Mouse (Mus musculus) heart, embryonic 14.5 days (tissue): ENCODE results near the gene Ddx25. TPM values are rescaled to one million over a fixed set of nuclear protein-coding genes. Genes with fewer than 3 reads are reported as not detected.
A peak's percentile ranks its signal among the peaks of the same experiment; 100 is the strongest.

Source experiments
- ATAC-seq: fragments of 200-750 bp; cut with Nextera tagmentation; 2 replicates; pipeline ENCODE4 v1.8.0; 2017; ENCODE audit warnings: low read depth, moderate TSS enrichment; ENCODE audit not compliant: insufficient number of reproducible peaks, insufficient read depth, low FRiP score
- H3K27ac ChIP-seq, 2 experiments: fragments of 200-500 bp in 1 of 2; fragments of 300-500 bp in 1 of 2; sonication (generic) in 1 of 2; replicated peaks in 1 of 2; 2 replicates each; pipeline ENCODE4 v1.5.1; 2012 to 2014; ENCODE audit warnings: low read depth in 2 of 2, low read length in 2 of 2, control low read depth in 1 of 2, mild to moderate bottlenecking in 1 of 2, mixed read lengths in 1 of 2; ENCODE audit not compliant: control insufficient read depth in 1 of 2, insufficient read depth in 1 of 2
- H3K27me3 ChIP-seq: fragments of 300-500 bp; sonication (generic); 2 replicates; pipeline ENCODE4 v1.6.1; 2014; ENCODE audit warnings: mild to moderate bottlenecking, low read length, control low read depth; ENCODE audit not compliant: control insufficient read depth, insufficient read depth
- H3K36me3 ChIP-seq: fragments of 300-500 bp; sonication (generic); 2 replicates; pipeline ENCODE4 v1.6.1; 2014; ENCODE audit warnings: mild to moderate bottlenecking, control low read depth, low read length, mixed read lengths; ENCODE audit not compliant: control insufficient read depth, insufficient read depth
- H3K4me1 ChIP-seq, 2 experiments: fragments of 200-500 bp in 1 of 2; fragments of 300-500 bp in 1 of 2; sonication (generic) in 1 of 2; 2 replicates each; pipeline ENCODE4 v1.6.1; 2012 to 2014; ENCODE audit warnings: low read length in 2 of 2, control low read depth in 1 of 2, mixed read lengths in 1 of 2; ENCODE audit not compliant: control insufficient read depth in 2 of 2, insufficient read depth in 2 of 2
- H3K4me2 ChIP-seq: fragments of 300-500 bp; sonication (generic); 2 replicates; pipeline ENCODE4 v1.6.1; 2014; ENCODE audit warnings: mild to moderate bottlenecking, low read length
- H3K4me3 ChIP-seq, 2 experiments: fragments of 200-500 bp in 1 of 2; fragments of 300-500 bp in 1 of 2; sonication (generic) in 1 of 2; 2 replicates each; pipeline ENCODE4 v1.5.1; 2012 to 2014; ENCODE audit warnings: low read length in 2 of 2, mild to moderate bottlenecking in 2 of 2, control low read depth in 1 of 2, low read depth in 1 of 2, moderate library complexity in 1 of 2; ENCODE audit not compliant: control insufficient read depth in 1 of 2, insufficient read depth in 1 of 2
- H3K9ac ChIP-seq: fragments of 300-500 bp; sonication (generic); 2 replicates; pipeline ENCODE4 v1.6.1; 2014; ENCODE audit warnings: mild to moderate bottlenecking, low read length
- H3K9me3 ChIP-seq: fragments of 300-500 bp; sonication (generic); 2 replicates; pipeline ENCODE4 v1.6.1; 2016; ENCODE audit warnings: low read length, control low read depth; ENCODE audit not compliant: control insufficient read depth
- WGBS: fragments of 180-500 bp; shearing (Covaris S2); extraction: QIAGEN DNeasy Blood & Tissue Kit; methylation state at CpG from one replicate; pipeline ENCODE4 v1.1.7; 2014; 5-methylcytosine and 5-hydroxymethylcytosine counted together
- polyA plus RNA-seq: library from polyadenylated mRNA; unstranded; fragments of >200 nt; fragmentation: Nextera tagmentation; extraction: Ambion mirVana; gene quantifications from 2 replicates; pipeline ENCODE4 v1.2.1, GENCODE M21; 2014

The Ddx25 gene
- polyA plus RNA-seq, 1 experiment from 2014 or later, result 0.89 TPM

DNA sequence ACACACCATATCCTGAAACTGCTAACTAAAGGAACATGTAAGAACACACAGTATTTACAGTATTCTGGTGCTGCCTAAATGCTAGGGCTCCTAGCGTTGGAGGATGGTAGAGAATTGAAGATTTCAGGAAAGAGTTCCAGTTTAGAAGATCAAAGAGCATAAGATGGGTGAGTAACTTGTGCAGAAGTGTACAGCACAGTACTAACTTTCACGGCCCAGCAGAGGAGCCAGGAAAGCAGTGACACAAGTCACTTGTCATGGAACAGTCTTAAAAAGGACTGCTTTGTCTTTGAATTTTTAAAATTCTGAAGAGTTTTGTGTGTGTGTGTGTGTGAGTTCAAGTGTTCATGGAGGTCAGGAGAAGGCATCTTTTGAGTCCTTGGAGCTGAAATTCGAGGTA, 9.7 kb upstream of the Ddx25 start:
- H3K4me3 ChIP-seq, result no peak overlapping the region
- ATAC-seq, result no peak
- peaks cover 0 to 19% of the 10 kb centered on the region in 2 experiments; a peak in 2 of 4 replicates for H3K4me1 ChIP-seq
- WGBS, result 81% methylated on average over 3 of the region's 3 CpGs
- H3K27me3 ChIP-seq, result no peaks in the 10 kb centered on the region
- no peak overlapping the region for H3K4me2 ChIP-seq
- no peak overlapping the region for H3K27ac ChIP-seq
- no peaks in the 10 kb centered on the region for H3K9me3 ChIP-seq
- H3K36me3 ChIP-seq, result peaks cover 42% of the 10 kb centered on the region
- no peak overlapping the region for H3K9ac ChIP-seq

GRCm38 (mm10) chr9:35564536-35565240, 6.4 kb upstream of the Ddx25 start:
- H3K9ac ChIP-seq, result peak overlapping the region; percentile 45; the same call in 1 of the 2 replicates
- H3K4me2 ChIP-seq, result peak overlapping the region; percentile 43
- H3K27me3 ChIP-seq, result no peaks in the 10 kb centered on the region
- H3K4me1 ChIP-seq, result peaks cover 0 to 25% of the 10 kb centered on the region in 2 experiments; a peak in 3 of 4 replicates
- H3K4me3 ChIP-seq, result no peak overlapping the region; a peak in 1 of 4 replicates
- WGBS, result 31% methylated on average over 5 of the region's 5 CpGs
- no peaks in the 10 kb centered on the region for H3K9me3 ChIP-seq
- peak overlapping the region; percentile 88 to 92 for H3K27ac ChIP-seq
- peak; percentile 66; the same call in 1 of the 2 replicates for ATAC-seq
- peaks cover 63% of the 10 kb centered on the region for H3K36me3 ChIP-seq

DNA sequence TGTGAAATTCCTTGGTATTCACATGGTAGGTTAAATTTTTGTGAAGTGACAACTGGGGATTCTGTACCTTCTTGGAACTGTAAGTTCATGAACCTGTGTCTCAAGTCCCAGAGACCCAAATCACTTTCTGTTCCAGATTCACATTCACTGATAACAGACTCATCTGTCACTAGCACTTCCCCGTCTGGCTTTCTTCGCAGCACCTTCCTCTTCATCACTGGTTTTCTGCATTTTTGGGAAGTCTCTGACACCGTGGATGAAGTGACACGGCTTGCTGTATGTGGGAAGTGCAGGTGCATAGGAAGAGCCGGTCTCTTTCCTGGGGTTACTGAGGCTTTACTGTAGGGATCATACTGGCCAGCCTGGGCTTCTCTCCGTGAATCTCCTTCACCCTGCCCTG, 3.3 kb upstream of the Ddx25 start:
- Histone ChIP-seq H3K27ac (no peak overlapping the region), H3K36me3 (peaks cover 44% of the 10 kb centered on the region), H3K27me3 (peaks cover 9% of the 10 kb centered on the region), H3K4me1 (peaks cover 6 to 22% of the 10 kb centered on the region in 2 experiments; a peak in 3 of 4 replicates), H3K4me2 (no peak overlapping the region), H3K4me3 (no peak overlapping the region), H3K9me3 (no peaks in the 10 kb centered on the region), H3K9ac (no peak overlapping the region)
- WGBS, result 82% methylated on average over 6 of the region's 6 CpGs
- ATAC-seq, result no peak

GRCm38 (mm10) chr9:35561076-35561475, 2.7 kb upstream of the Ddx25 start:
- Histone ChIP-seq H3K4me1 (peaks cover 6 to 22% of the 10 kb centered on the region in 2 experiments; a peak in 3 of 4 replicates), H3K9ac (no peak overlapping the region), H3K9me3 (no peaks in the 10 kb centered on the region), H3K27ac (no peak overlapping the region), H3K4me2 (no peak overlapping the region), H3K36me3 (peaks cover 39% of the 10 kb centered on the region), H3K4me3 (no peak overlapping the region), H3K27me3 (peaks cover 10% of the 10 kb centered on the region)
- no peak for ATAC-seq
- 94% methylated on average over 11 of the region's 11 CpGs for WGBS

DNA sequence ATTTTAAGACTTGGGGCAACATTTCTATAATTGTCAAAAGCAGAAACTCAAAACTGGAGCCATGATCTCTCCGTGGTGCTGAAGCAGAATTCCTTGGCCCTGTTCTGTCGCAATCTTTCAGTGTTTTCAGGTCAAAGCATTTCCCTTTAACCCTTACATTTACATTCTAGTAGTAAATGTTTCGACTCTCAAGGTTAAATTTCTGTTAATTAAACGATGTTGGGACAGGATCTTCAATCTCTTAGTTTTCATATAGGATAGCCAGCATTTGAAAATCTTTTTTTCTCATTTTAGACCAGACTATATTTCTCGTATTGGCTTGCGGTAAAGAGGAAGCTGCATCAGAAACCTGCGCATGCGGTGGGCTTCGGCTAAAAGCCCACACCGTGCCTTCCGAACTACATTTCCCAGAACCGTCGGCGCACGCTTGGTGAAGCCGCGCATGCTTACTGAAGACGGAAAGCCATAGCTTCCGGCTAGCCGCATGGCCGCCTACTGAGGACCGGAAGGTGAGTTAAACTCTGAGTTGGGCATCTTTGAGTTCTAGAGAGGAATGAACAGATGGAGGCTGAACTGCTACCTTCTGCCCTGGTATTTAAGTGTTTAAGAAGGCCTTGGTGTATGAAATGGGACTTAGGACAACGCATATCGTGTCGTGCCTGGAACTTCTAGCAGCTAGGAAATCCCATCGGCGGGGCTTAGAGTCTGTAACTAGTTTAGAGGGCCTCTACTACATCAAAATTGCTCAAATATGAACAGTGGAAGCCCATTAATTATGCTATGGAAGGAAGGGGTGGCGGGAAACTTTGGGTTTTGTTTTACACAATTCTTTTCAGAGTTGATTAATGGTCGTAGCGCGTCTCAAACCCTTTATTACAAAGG, 922 bp upstream of the Ddx25 start:
- Histone ChIP-seq H3K4me1 (peaks cover 6 to 15% of the 10 kb centered on the region in 2 experiments; a peak in 3 of 4 replicates), H3K27me3 (peaks cover 10% of the 10 kb centered on the region), H3K4me3 (peak overlapping the region; percentile 83), H3K9ac (peak overlapping the region; percentile 76), H3K27ac (peak overlapping the region; percentile 66 to 84), H3K36me3 (peaks cover 27% of the 10 kb centered on the region), H3K9me3 (no peaks in the 10 kb centered on the region), H3K4me2 (peak overlapping the region; percentile 99)
- ATAC-seq, result peak; percentile 68; the same call in 1 of the 2 replicates
- WGBS, result 3% methylated on average over 31 of the region's 31 CpGs

DNA sequence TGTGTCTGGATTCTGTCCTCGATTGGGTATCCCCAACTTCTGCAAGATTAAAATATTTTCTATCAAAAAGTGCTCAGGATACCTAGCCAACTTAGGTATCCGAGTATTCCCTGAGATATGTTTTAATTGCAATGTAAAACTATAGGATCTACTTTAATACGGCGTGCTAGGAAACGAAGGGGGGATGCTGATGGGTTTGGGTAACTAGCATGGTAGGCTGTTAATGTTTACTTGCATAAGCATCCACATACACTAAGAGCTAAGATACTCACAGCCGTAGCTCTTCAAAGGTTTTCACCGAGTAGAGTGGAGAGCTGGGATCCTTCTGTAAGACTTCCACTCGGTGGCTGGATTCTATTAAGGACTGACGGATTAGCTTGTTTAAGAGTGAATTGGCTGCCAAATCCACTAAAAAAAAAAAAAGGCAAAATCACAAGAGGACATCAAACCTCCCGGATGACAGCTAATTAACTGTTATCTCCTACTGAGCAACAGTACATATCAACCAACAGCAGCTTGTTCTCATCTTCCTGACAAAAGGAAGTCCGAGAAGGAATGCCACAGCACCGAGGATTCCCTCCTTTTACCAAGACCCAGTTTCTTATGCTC, 1.7 kb downstream of the Ddx25 start:
- H3K9ac ChIP-seq, result no peak overlapping the region
- H3K4me3 ChIP-seq, result no peak overlapping the region
- WGBS, result 46% methylated on average over 12 of the region's 12 CpGs
- peaks cover 8% of the 10 kb centered on the region for H3K36me3 ChIP-seq
- ATAC-seq, result no peak
- peaks cover 11 to 23% of the 10 kb centered on the region in 2 experiments for H3K4me1 ChIP-seq
- H3K4me2 ChIP-seq, result no peak overlapping the region
- no peak overlapping the region for H3K27ac ChIP-seq
- no peaks in the 10 kb centered on the region for H3K9me3 ChIP-seq
- peaks cover 10% of the 10 kb centered on the region for H3K27me3 ChIP-seq

GRCm38 (mm10) chr9:35548455-35548854, 9.9 kb downstream of the Ddx25 start:
- Histone ChIP-seq H3K9ac (no peak overlapping the region), H3K27me3 (no peaks in the 10 kb centered on the region), H3K27ac (no peak overlapping the region), H3K36me3 (no peaks in the 10 kb centered on the region), H3K4me3 (no peak overlapping the region), H3K4me2 (no peak overlapping the region), H3K4me1 (peaks cover 0 to 4% of the 10 kb centered on the region in 2 experiments; a peak in 2 of 4 replicates), H3K9me3 (no peaks in the 10 kb centered on the region)
- WGBS, result 78% methylated on average over 9 of the region's 9 CpGs
- ATAC-seq, result no peak
